20 mouse cellular contexts compared by ENCODE assay signal in the genomic region with DNA sequence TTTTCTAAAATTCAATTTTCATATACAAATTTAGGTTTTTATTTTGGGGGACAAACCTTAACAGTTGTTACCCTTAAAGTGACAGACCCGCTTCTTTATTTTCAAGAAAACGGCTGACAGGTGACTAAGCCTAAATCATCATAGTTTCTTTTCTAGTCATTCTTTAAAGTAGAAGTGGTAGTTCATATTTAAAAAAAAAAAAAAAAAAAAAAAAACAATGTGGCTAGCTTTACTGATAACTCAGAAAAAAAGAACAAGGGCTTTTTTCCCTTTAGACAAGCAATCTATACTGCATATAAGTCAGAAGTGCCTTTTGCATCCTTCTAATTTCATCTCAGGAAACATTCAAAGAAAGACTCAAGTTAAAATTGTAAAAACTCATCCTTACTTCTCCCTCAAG. TPM values are rescaled to one million over a fixed set of nuclear protein-coding genes. Genes with fewer than 3 reads are reported as not detected.
DNase-seq lines count a peak whose midpoint lies in the region; ATAC-seq and TF ChIP-seq lines count a peak whose summit lies in the region.
"Had no signal": no experiment of that assay in that cellular context is flagged by ENCODE, and none has a peak within 500 bp of the region (broad histone marks: within the 10 kb centered on the region; RNA-seq: fewer than 3 reads in every experiment).

No protein-coding gene starts in this region.

- peak; percentile 38; the same call in 1 of the 2 replicates for TF ChIP-seq EP300 in CH12.LX (IDR thresholded peaks at IDR 0.05; ENCODE audit: low read length)
- TF ChIP-seq EP300 in MEL (IDR thresholded peaks at IDR 0.05; ENCODE audit: low read depth in 1 of 2, low read length in 2 of 2) = 0 out of 4 replicates have a peak, but pooled peaks of 1 of the 2 experiments have one; percentile 9

- H3K4me1 ChIP-seq in CH12.LX (ENCODE audit: control insufficient read depth in 1 of 2, insufficient read depth in 2 of 2) (peaks cover 10 to 22% of the 10 kb centered on the region in 2 experiments; a peak in 3 of 4 replicates), MEL (ENCODE audit: control insufficient read depth in 1 of 2, insufficient read depth in 2 of 2, low read length in 2 of 2) (peaks cover 15 to 36% of the 10 kb centered on the region in 2 experiments; a peak in 3 of 4 replicates)
- no peaks in the 10 kb centered on the region for H3K4me1 ChIP-seq in midbrain, embryonic 14.5 days (ENCODE audit: control insufficient read depth, insufficient read depth, low read length)

- no peak for TF ChIP-seq CTCF in CH12.LX (conservative IDR thresholded peaks at IDR 0.05 in 1 of 2, IDR thresholded peaks at IDR 0.05 in 1 of 2; ENCODE audit: low read depth in 2 of 2, low read length in 2 of 2)
- TF ChIP-seq CTCF in MEL (IDR thresholded peaks at IDR 0.05 in 2 of 3, conservative IDR thresholded peaks at IDR 0.05 in 1 of 3; ENCODE audit: control insufficient read depth in 1 of 3, insufficient read depth in 1 of 3, low read depth in 2 of 3, low read length in 3 of 3, poor library complexity in 1 of 3, severe bottlenecking in 1 of 3) = no peak

- TF ChIP-seq POLR2A in CH12.LX (IDR thresholded peaks at IDR 0.05; ENCODE audit: low read depth, low read length) (no peak), MEL (IDR thresholded peaks at IDR 0.05; ENCODE audit: control insufficient read depth in 1 of 2, insufficient read depth in 1 of 2, low read depth in 1 of 2, low read length in 2 of 2, poor library complexity in 1 of 2) (no peak)

- H3K27me3 ChIP-seq in CH12.LX (replicated peaks) (no peaks in the 10 kb centered on the region), MEL (ENCODE audit: control insufficient read depth in 1 of 2, insufficient read depth in 2 of 2, low read length in 2 of 2) (no peaks in the 10 kb centered on the region)
- no peaks in the 10 kb centered on the region for H3K27me3 ChIP-seq in midbrain, embryonic 14.5 days (ENCODE audit: control insufficient read depth, insufficient read depth, low read length)
- H3K27me3 ChIP-seq: Patski had no signal

- H3K9me3 ChIP-seq in CH12.LX (replicated peaks; ENCODE audit: low read length) = no peaks in the 10 kb centered on the region
- no peaks in the 10 kb centered on the region for H3K9me3 ChIP-seq in MEL (replicated peaks; ENCODE audit: insufficient read depth, low read length)
- H3K9me3 ChIP-seq in midbrain, embryonic 14.5 days (ENCODE audit: control insufficient read depth, low read length) = no peaks in the 10 kb centered on the region
- H3K9me3 ChIP-seq: G1E had no signal

- H3K36me3 ChIP-seq in CH12.LX (replicated peaks in 1 of 2; ENCODE audit: control insufficient read depth in 1 of 2, insufficient read depth in 1 of 2, low read length in 1 of 2) = no peaks in the 10 kb centered on the region
- peaks cover 0 to 49% of the 10 kb centered on the region in 2 experiments; a peak in 2 of 4 replicates for H3K36me3 ChIP-seq in MEL (ENCODE audit: control insufficient read depth in 1 of 2, insufficient read depth in 2 of 2, low read length in 2 of 2)
- no peaks in the 10 kb centered on the region for H3K36me3 ChIP-seq in midbrain, embryonic 14.5 days (ENCODE audit: control insufficient read depth, insufficient read depth, low read length)
- H3K36me3 ChIP-seq: G1E had no signal

- H3K4me2 ChIP-seq in CH12.LX (ENCODE audit: insufficient read depth, low read depth, poor library complexity, severe bottlenecking) = no peak overlapping the region
- no peak overlapping the region for H3K4me2 ChIP-seq in midbrain, embryonic 14.5 days (ENCODE audit: low read length)

- H3K27ac ChIP-seq in CH12.LX (ENCODE audit: insufficient read depth, low read depth) (no peak overlapping the region), MEL (ENCODE audit: control insufficient read depth, low read depth, low read length) (no peak overlapping the region)
- H3K27ac ChIP-seq in midbrain, embryonic 14.5 days (replicated peaks; ENCODE audit: low read depth, low read length) = no peak overlapping the region

- WGBS in midbrain, embryonic 14.5 days = 97% methylated on average over 2 of the region's 2 CpGs

- H3K4me3 ChIP-seq in CH12.LX (replicated peaks in 1 of 3; ENCODE audit: low read depth in 2 of 3, low read length in 2 of 3, poor library complexity in 1 of 3) (peak overlapping the region in 1 of 3 experiments; percentile 23), MEL (ENCODE audit: control insufficient read depth in 1 of 2, insufficient read depth in 1 of 2, low read depth in 2 of 2, low read length in 2 of 2) (no peak overlapping the region; a peak in 1 of 4 replicates)
- no peak overlapping the region for H3K4me3 ChIP-seq in midbrain, embryonic 14.5 days (replicated peaks; ENCODE audit: low read depth, low read length)

- peak; percentile 19 for DNase-seq in 3T3-L1 (ENCODE audit: low read depth, low spot score)
- no peak for DNase-seq in CH12.LX (ENCODE audit: extremely low read depth)
- peak; percentile 26 for DNase-seq in MEL (ENCODE audit: low read depth, low spot score)
- DNase-seq in spleen, postnatal 10 days (ENCODE audit: low spot score in 2 of 2) = no peak
- DNase-seq in midbrain, embryonic 14.5 days = no peak
- DNase-seq in yolk sac, embryonic 10.5 days (ENCODE audit: low spot score) = no peak
- DNase-seq: adrenal gland, adult 8-10 months; adrenal gland, postnatal 14 days; adrenal gland, postnatal 25 days; B cell, adult 2 months; cerebellum, adult 11 months; cerebellum, adult 11-12 months; cerebellum, adult 18-20 months; cerebellum, adult 2 months; cerebellum, adult 8-10 months; cerebellum, adult 9-10 months had no signal

- dilution Hi-C loops in CH12.LX (cut with MboI; ENCODE audit: extremely low pct_ligation_motif_present, extremely low pct_unique_long_range_greater_than_20kb, low sequenced_read_pairs) = no loop called here

- no peak for TF ChIP-seq RAD21 in CH12.LX (IDR thresholded peaks at IDR 0.05; ENCODE audit: low read depth, low read length)
- TF ChIP-seq RAD21 in MEL (IDR thresholded peaks at IDR 0.05; ENCODE audit: low read depth, low read length) = no peak

- ATAC-seq in midbrain, embryonic 14.5 days (ENCODE audit: low FRiP score, low TSS enrichment) = no peak
- ATAC-seq: activated CD4-positive, CD25-positive, alpha-beta regulatory T cell, adult 4 months; CD4-positive, CD25-positive, alpha-beta regulatory T cell, adult 4 months; Patski had no signal

- in situ Hi-C loops in CH12.LX (cut with MboI; ENCODE audit: low pct_ligation_motif_present, low pct_unique_long_range_greater_than_20kb, low sequenced_read_pairs) = no loop called here

- H3K9ac ChIP-seq in CH12.LX (ENCODE audit: insufficient read depth, low read depth) (peak overlapping the region; percentile 98; the same call in 1 of the 2 replicates), MEL (ENCODE audit: control insufficient read depth, low read depth, low read length, poor library complexity, severe bottlenecking) (no peak overlapping the region; the same call in 1 of the 2 replicates)
- H3K9ac ChIP-seq in midbrain, embryonic 14.5 days (replicated peaks; ENCODE audit: low read length) = no peak overlapping the region

- H3K79me2 ChIP-seq in CH12.LX (replicated peaks; ENCODE audit: control insufficient read depth, extremely low read depth, insufficient read depth, poor library complexity, severe bottlenecking) (peaks cover 43% of the 10 kb centered on the region), MEL (ENCODE audit: control insufficient read depth, insufficient read depth, low read length, poor library complexity) (peaks cover 2% of the 10 kb centered on the region)

TF ChIP-seq in CH12.LX, 34 proteins besides CTCF, POLR2A, EP300 and RAD21:
- TF ChIP-seq ZNF384 (IDR thresholded peaks at IDR 0.05; ENCODE audit: low read depth, low read length) (peak; percentile 89), POLR2AphosphoS2 (IDR thresholded peaks at IDR 0.05; ENCODE audit: low read depth, low read length) (no peak)

TF ChIP-seq in MEL, 35 proteins besides CTCF, POLR2A, EP300 and RAD21:
- TF ChIP-seq GATA1 (IDR thresholded peaks at IDR 0.05; ENCODE audit: low read depth, low read length) (peak; percentile 38; the same call in 1 of the 2 replicates), ZNF384 (IDR thresholded peaks at IDR 0.05; ENCODE audit: low read depth, low read length) (peak; percentile 97), ZKSCAN1 (IDR thresholded peaks at IDR 0.05; ENCODE audit: low read depth, low read length) (peak; percentile 40; the same call in 1 of the 2 replicates), ZMIZ1 (IDR thresholded peaks at IDR 0.05; ENCODE audit: low read depth, low read length) (no peak), TAL1 (IDR thresholded peaks at IDR 0.05; ENCODE audit: low read length) (no peak), MXI1 (IDR thresholded peaks at IDR 0.05; ENCODE audit: low read depth, low read length) (no peak), SIN3A (IDR thresholded peaks at IDR 0.05; ENCODE audit: low read length) (0 out of 2 replicates have a peak, but pooled peaks have one; percentile 32)

RNA-seq across cellular contexts. Expression of a gene that starts 8.7 kb away (rescaled TPM):
- 10.6 and 15.8 TPM in 2 replicates for total RNA-seq in CH12.LX (2012; rRNA removed)
- 18.2 and 19.2 TPM in 2 replicates for total RNA-seq in CH12.LX (2014; rRNA removed)
- 9.3 and 11.1 TPM in 2 replicates for polyA plus RNA-seq in CH12.LX (2012; ENCODE audit: insufficient read length, low read depth)
- total RNA-seq in MEL (2012; rRNA removed) = 7.2 and 8.2 TPM in 2 replicates
- 10 to 100 TPM in 1 of 2 experiments, not detected in 1; 14.3 TPM for polyA plus RNA-seq in MEL (2012; ENCODE audit: insufficient read depth in 1 of 2, insufficient read length in 2 of 2, low read depth in 1 of 2, low replicate concordance in 2 of 2, missing spikeins in 1 of 2)
- polyA plus RNA-seq in midbrain, embryonic 14.5 days (2014; fragmentation: Nextera tagmentation; extraction: Ambion mirVana) = 23.5 and 24.8 TPM in 2 replicates

Comparison
In these comparisons a context has a peak if more than half of its experiments do, and no peak if none do; other contexts are left out.
1. DNase-seq: peak in 3T3-L1 (single experiment) and MEL (single experiment); none in CH12.LX (single experiment), spleen, postnatal 10 days (0 of 2), midbrain, embryonic 14.5 days (single experiment) and yolk sac, embryonic 10.5 days (single experiment).